Mouse (Mus musculus): ENCODE measurements around the gene Gm28047.

Gm28047 gene

DNA sequence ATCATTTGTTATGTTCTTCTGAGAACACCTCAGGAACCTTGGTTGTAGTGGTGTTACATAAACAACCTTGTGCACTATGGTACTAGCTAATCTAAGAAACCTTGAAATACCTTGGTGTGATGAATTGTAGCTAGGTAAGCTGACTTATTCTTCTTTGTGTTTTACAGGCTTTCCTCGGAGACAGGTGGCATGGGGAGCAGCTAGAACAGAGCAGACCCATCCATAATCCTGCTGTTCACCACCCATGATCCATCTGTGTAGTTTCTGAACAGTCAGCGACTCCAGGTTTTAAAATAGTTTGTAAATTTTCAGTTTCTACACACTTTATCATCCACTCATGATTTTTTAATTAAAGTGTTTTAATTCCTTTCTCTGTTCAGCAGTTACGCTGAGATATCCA lies 126.5 kb downstream of the Gm28047 start:
- DNase-seq (ENCODE audit: low read depth, low spot score) = no peak

DNA sequence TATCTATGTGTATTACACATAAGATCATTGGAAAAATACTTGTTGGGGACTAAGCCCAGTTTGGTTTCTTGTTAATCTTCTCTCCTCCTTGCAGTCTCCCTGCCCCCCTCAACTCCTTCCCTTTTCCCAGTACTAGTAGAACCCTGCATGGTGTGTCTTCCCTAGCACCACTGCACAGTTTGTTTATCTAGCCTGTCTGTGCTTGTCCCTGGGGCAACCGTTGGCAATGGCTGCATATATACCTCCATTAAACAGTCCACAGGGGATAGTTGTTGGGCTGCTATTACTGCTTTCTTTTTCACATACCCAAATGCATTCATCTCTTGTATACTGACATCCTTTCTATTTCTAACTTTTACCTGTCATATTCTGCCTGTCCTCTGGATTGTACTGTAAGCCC lies 137.2 kb downstream of the Gm28047 start:
- DNase-seq (ENCODE audit: low read depth, low spot score) = no peak

DNA sequence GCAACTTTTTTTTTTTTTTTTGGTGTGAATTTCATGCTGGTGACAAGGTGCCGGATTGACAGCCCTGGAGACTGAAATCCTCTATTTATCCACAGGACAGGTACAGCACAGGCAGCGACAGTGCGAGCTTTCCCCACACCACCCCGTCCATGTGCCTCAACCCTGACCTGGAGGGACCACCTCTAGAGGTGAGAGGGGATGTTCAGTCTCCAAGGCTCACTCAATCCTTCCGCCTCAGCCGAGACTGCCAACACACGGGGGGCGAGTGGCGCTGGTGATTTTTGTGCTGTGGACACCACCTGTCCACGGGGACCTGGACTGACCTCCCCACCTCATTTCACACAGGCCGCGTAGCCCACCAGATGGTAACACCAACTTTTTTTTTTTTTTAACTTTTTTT lies 139.0 kb downstream of the Gm28047 start:
- no peak for DNase-seq (ENCODE audit: low read depth, low spot score)

DNA sequence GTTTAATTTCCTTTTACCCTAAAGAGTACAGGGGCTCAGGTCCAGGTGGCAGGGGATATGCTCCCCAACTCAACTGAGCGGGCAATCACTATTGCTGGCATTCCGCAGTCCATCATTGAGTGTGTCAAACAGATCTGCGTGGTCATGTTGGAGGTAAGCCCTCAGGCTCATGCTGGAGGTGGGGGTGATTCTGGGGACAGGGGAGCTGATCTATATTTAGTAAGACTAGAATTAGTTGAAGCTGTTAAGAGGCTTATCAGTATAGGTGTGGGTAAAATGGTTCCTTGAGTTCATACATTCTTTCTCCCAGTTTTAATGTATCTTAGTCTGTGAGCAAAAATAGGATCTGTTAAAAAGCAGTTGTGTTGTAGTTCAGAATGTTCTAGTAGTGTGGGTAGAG lies 141.7 kb downstream of the Gm28047 start:
- no peak for DNase-seq (ENCODE audit: low read depth, low spot score)

DNA sequence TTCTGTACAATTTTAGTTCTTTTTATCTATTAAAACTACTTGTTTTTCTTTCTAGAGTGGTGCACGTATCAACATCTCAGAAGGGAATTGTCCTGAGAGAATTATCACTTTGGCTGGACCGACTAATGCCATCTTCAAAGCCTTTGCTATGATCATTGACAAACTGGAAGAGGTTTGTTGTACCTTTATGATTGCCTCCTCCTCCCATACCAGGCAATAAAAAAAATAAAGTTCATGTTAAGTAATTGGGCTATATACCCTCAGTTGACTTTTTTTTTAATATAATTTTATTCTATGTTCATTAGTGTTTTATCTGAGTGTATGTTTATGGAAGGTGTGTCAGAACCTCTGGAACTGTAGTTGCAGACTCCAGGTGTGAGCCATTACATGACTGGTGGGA lies 150.3 kb downstream of the Gm28047 start:
- DNase-seq (ENCODE audit: low read depth, low spot score) = no peak
